Mouse (Mus musculus): Measurements from ENCODE around the gene Cfap61. TPM values are rescaled to one million over a fixed set of nuclear protein-coding genes. Genes with fewer than 3 reads are reported as not detected.

The Cfap61 gene
- total RNA-seq, 2 experiments from 2014 or later = not detected

DNA sequence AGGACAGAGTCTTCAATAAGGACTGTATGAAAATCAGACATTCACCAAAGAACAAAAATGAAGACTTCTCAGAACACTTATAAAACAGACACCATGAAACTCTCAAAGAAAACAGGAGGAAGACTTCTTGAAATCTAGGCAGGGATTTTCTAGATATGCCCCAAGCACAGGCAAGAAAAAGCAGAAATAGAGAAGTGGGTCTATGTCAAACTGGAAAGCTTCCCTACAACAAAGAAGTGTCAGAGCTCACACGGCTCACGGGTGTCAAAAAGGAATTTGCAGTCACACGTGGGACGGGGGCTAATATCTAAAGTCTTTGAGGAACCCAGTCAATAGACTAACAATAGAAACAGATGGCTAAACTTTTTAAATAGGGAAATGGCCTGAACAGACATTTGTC lies 276.4 kb downstream of the Cfap61 start:
- intact Hi-C loops (cut with DNase I; ENCODE audit: low total_unique reads) = loop anchor here (10.0 kb wide), 1 partner anchor 204 kb away; no protein-coding TSS in a partner anchor
- no peak for DNase-seq

DNA sequence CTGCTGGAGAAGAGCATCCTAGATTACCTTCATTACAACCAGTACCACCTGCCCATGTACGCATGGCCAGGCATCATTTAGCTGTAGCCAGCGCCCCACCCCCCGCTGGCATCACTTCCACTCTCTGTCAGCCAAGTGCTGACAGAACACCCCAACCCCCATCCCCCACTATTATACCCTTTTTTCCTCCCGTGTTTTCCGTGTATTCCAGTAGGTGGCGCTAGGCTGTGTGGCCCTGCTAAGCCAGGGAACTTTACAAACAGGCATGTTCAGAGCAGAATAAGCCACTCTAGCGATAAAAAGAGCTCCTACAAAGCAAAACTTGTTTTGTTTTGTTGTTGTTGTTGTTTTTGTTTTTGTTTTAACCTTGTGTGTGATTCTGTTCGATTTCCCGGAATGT lies 280.1 kb downstream of the Cfap61 start:
- peak; percentile 8 for DNase-seq
- intact Hi-C loops (cut with DNase I; ENCODE audit: low total_unique reads) = loop anchor here (10.0 kb wide), 1 partner anchor 200 kb away; no protein-coding TSS in a partner anchor

DNA sequence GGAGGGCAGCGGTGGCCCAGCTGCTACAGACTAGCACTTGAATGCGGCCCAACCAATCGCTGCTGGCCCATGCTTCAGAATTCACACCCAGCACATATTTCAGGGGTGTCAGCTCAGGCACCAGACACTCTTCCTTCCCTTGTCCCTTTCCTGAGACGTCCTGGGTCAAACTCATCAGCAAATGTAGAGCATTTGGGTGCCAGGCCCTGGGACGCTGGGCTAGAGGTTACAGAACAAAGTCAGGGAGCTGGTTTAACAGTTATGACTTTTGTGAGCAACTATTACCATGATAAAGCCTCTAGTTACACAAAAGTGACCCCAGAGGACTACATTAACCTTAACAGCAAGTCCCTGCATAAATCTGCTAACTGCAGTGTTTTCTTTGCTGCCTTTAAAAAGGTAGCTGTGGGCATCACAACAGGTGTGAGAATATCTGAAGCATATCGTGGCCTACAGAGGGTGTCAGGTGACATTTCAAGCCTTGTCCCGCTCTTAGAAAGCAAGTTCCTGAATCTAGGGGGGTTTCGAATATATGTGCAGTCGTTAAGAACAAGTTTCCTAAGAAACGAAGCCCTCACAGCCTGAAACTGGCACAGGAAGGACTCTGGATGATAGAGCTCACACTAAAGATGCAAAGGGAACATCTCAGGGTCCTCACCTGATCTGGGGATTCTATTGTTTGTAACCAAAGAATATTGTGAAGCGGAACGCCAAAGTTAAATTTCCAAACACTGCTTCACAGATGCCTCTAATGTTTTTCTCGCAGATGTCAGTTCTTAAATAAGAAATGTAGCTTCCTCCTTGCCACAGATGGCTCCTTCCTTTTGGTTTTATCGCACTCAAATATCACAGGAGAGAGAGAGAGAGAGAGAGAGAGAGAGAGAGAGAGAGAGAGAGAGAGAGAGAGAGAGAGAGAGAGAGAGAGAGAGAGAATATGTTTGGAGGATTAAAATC lies 281.8 kb downstream of the Cfap61 start:
- intact Hi-C loops (cut with DNase I; ENCODE audit: low total_unique reads) = loop anchor here (10.0 kb wide), 1 partner anchor 198 kb away; no protein-coding TSS in a partner anchor
- DNase-seq = no peak

GRCm38 (mm10) chr2:146217227-146217980 lies 282.8 kb downstream of the Cfap61 start:
- intact Hi-C loops (cut with DNase I; ENCODE audit: low total_unique reads) = loop anchor here (10.0 kb wide), 1 partner anchor 197 kb away; no protein-coding TSS in a partner anchor
- DNase-seq = no peak

- intact Hi-C loops (cut with DNase I; ENCODE audit: low total_unique reads) = loop anchor here (10.0 kb wide), 1 partner anchor 197 kb away; no protein-coding TSS in a partner anchor
- DNase-seq = no peak
These were observed 283.6 kb downstream of the Cfap61 start for GRCm38 (mm10) chr2:146218161-146218691.

DNA sequence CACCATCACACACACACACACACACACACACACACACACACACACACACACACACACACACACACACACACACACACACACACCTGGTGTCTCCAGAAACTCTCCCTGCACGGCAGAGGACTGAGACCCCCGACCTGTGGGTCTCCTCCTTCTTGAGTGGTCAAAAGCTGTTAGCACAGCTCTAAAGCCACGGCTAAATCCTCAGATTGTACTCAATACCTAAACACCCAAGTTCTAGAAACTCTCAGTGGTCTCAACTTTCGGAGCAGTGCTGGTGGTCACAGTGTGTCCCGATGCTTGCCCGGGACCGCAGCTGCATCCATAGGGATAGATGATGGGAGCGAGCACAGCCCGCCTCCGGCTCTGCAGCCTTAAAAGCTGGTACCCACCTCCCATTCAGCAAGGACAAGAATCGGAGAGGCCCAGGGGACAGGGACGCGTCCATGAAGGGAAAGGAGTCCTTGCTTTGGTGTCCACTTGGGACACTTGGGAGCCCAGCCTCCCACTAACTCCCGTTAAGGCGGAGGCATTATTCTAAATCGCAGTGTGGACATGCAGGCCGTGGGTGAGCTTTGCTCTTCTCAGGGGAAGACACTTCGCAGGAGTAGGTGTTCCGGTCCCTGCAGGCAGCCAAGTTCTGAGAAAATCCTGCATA lies 284.4 kb downstream of the Cfap61 start:
- DNase-seq = no peak
- intact Hi-C loops (cut with DNase I; ENCODE audit: low total_unique reads) = loop anchor here (10.0 kb wide), 1 partner anchor 196 kb away; no protein-coding TSS in a partner anchor

GRCm38 (mm10) chr2:146219791-146220190 lies 285.2 kb downstream of the Cfap61 start:
- no peak for DNase-seq
- intact Hi-C loops (cut with DNase I; ENCODE audit: low total_unique reads) = loop anchor here (10.0 kb wide), 1 partner anchor 195 kb away; no protein-coding TSS in a partner anchor

DNA sequence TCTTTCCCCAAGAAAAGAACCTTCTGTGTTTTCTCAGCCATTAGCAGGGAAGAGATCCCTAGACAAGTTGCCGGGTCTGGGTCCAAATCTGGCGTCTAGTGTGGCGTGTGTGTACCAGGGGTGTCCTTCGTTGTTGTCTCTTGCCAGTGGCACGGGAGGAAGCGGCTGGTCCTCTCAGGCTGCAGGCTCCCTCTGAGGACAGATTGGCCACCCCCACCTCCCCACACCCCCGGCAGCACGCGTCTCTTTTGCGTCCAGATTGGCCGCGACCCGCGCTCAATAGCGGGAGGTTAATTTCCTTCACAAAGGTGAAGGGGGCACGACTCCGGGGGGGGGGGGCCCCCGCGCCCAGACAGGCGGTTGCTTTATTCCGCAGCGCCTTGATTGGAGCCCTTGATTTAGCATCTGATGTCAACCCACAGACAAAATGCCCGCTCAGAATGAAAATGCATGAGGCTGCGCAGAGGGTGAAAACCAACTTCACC lies 286.0 kb downstream of the Cfap61 start:
- intact Hi-C loops (cut with DNase I; ENCODE audit: low total_unique reads) = no loop called here
- no peak for DNase-seq

DNA sequence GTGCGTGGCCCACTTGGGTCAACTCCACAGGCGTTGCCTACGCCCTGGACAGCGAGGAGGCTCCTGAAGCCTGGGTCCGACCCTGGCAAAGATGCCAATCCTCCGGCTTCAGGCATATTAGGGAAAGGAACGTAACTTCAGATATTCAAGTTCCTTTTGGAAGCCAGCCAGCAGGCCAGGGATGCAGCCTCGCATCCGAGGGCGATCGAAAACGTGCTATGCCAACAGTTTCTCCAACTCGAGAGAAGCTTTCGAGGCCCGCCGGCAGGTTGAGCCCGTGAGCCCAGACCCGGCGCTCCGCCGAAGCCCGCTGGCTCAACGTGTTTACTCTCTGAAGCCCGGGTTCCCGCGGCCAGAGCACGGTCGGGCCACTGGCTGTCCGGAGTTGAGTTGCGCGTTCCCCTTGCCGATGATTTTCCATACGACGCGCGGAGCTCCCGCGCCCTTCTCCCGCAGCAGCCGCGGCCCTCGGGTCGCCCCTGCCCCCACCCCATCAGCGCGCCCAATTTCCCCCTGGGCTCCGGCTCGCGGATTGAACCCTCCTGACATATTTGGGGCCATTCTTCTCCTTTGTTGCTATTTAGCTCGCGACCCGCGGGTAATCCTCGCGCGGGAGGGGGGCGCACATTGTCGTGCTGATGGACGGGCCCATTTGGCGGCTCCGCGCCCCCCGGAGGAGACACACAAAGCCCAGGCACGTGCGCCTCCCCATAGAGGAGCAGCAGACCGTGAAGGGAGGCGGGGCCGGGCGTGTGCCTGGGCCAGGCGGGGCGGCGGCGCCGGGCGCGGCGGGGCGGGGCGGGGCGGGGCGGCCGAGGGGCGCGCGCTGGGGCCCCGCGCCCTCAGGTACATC lies 286.7 kb downstream of the Cfap61 start, which contains the start of gene Insm1:
Insm1 (plus strand) TSS at position 846 of the 853 bp plus-strand sequence.
- DNase-seq = peak; percentile 37
- intact Hi-C loops (cut with DNase I; ENCODE audit: low total_unique reads) = no loop called here

DNA sequence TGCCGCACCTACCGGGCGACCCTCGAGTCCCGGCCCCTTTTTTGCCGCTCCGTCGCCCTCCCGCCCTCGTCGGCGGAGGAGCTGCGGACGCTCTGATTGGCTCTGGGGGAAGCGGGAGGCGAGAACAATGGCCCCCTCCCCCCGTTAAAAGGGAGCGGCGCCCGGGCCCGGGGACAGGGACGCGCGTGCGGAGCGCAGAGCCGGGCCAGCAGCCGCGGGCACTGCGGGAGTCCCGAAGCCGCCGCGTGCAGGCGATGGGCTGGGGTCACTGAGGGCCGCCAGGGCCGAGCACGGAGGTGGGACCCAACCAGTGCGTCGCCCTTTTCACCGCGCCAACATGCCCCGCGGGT lies 287.3 kb downstream of the Cfap61 start:
- intact Hi-C loops (cut with DNase I; ENCODE audit: low total_unique reads) = no loop called here
- no peak for DNase-seq

DNA sequence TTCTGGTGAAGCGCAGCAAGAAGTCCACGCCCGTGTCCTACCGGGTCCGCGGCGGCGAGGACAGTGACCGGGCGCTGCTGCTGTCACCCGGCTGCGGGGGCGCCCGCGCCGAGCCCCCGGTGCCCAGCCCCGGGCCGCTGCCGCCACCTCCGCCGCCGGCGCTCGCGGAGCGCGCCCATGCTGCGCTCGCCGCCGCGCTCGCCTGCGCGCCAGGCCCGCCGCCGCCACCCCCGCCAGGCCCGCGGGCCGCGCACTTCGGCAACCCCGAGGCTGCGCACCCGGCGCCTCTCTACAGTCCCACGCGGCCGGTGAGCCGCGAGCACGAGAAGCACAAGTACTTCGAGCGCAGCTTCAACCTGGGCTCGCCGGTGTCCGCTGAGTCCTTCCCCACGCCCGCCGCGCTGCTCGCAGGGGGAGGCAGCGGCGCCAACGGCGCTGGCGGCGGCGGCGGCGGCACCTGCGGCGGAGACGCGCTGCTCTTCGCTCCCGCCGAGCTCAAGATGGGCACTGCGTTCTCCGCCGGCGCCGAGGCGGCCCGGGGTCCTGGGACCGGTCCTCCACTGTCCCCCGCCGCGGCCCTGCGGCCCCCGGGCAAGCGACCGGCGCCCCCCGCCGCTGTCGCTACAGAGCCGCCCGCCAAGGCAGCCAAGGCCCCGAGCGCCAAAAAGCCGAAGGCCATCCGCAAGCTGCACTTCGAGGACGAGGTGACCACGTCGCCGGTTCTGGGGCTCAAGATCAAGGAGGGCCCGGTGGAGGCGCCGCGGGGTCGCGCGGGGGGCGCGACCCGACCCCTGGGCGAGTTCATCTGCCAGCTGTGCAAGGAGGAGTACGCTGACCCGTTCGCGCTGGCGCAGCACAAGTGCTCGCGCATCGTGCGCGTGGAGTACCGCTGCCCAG lies 287.9 kb downstream of the Cfap61 start:
- DNase-seq = no peak
- intact Hi-C loops (cut with DNase I; ENCODE audit: low total_unique reads) = no loop called here

DNA sequence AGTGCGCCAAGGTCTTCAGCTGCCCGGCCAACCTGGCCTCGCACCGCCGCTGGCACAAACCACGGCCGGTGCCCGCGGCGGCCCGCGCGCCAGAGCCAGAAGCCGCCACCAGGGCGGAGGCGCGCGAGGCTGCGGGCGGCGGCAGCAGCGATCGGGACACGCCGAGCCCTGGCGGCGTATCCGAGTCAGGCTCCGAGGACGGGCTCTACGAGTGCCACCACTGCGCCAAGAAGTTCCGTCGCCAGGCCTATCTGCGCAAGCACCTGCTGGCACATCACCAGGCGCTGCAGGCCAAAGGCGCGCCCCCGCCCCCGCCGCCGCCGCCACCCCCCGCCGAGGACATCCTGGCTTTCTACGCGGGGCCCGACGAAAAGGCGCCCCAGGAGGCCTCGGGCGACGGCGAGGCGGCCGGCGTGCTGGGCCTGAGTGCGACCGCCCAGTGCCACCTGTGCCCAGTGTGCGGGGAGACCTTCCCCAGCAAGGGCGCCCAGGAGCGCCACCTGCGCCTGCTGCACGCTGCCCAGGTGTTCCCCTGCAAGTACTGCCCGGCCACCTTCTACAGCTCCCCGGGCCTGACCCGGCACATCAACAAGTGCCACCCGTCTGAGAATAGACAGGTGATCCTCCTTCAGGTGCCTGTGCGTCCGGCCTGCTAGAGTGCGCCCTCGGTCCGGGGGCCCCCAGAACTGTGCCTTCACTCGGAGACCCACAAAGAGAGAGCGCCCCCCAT lies 288.8 kb downstream of the Cfap61 start:
- intact Hi-C loops (cut with DNase I; ENCODE audit: low total_unique reads) = no loop called here
- DNase-seq = no peak

DNA sequence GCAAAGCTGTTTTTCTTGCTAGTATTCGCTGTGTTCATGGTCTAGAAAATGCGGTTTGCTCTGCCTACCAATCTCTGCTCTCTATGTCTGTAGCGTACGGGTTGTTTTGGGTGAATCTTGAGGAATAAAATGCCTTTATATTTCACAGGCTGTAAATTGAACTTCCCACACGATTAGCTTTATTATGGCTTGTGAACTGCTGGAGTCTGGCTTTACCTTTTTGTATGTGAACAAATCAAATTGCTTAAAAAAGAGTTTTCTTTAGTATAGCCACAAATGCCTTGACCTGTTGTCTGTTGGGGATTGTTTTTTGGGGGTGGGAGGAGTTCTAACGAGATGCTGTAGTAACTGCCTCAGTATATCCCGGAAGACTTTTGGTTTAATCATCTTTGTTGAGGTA lies 289.6 kb downstream of the Cfap61 start:
- DNase-seq = no peak
- intact Hi-C loops (cut with DNase I; ENCODE audit: low total_unique reads) = no loop called here

DNA sequence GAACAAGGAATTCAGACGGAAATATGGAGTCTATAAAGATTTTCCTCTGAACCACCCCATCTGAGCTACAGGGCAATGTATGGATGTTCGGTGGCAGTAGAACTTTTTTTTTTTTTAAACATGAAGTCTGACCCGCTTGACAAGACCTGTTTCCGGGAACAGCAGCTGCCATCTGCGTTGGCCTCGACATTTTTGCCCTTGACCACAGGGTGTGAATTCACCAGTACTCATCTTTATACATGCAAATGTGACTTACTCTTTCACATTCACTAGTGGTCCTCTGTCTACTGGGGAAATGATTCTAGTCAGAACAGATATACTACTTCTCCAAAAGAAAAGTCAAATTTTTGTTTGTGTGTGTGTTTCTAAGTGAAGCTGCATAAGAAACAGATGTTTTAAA lies 291.2 kb downstream of the Cfap61 start:
- intact Hi-C loops (cut with DNase I; ENCODE audit: low total_unique reads) = no loop called here
- no peak for DNase-seq

DNA sequence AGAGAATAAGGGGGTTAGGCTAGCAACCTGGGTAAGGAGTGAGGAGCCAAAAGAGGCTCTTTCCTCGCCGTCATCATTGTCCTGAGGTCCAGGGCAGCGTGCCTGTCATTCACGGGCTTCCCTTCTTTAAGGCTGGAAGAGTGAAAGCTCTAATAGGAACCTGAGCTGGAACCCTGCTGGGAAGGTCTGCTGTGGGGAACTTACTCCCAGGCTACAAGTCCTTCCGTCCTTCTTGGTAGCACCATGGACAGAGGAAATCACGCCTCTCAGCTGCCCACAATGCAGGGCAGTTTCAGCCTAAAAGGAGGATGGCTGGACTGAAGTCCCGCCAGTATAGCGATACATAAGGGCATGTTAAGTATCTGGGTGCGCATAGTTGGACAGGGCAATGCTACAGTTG lies 291.9 kb downstream of the Cfap61 start:
- intact Hi-C loops (cut with DNase I; ENCODE audit: low total_unique reads) = no loop called here
- no peak for DNase-seq

DNA sequence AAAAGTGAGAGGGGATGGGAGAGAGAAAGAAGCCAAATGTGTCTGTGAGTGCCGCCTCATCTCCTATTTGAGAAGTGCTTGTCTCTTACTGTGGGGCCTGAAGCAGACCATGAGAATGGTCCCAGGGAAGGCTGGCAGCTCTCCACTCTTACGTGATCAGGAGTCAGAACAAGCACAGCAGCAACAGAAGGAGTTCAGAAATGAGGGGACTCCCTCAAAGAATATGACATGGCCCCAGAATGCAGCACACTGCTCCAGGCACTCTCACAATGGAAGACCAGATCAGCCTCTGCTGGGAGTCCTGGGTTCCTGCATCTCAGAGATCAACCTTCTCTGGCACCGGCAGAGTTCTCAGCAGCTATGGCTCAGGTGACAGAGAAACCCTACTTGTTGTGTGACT lies 293.1 kb downstream of the Cfap61 start:
- DNase-seq = no peak
- intact Hi-C loops (cut with DNase I; ENCODE audit: low total_unique reads) = no loop called here

- no peak for DNase-seq
- intact Hi-C loops (cut with DNase I; ENCODE audit: low total_unique reads) = no loop called here
These were observed 293.9 kb downstream of the Cfap61 start for GRCm38 (mm10) chr2:146228435-146228834.
